Mouse (Mus musculus) hindbrain, embryonic 13.5 days (tissue): Measurements from ENCODE around the gene 4930404N11Rik. TPM values are rescaled to one million over a fixed set of nuclear protein-coding genes. Genes with fewer than 3 reads are reported as not detected.
A peak's percentile ranks its signal among the peaks of the same experiment; 100 is the strongest.

Experiments used
- ATAC-seq: fragments of 200-750 bp; cut with Nextera tagmentation; 2 replicates; pipeline ENCODE4 v1.8.0; 2017; ENCODE audit warnings: moderate TSS enrichment; ENCODE audit not compliant: low FRiP score
- H3K27ac ChIP-seq: fragments of 300-500 bp; sonication (generic); 2 replicates; pipeline ENCODE4 v1.5.1; 2015; ENCODE audit warnings: inconsistent platforms, mild to moderate bottlenecking, moderate library complexity
- H3K27me3 ChIP-seq: fragments of 300-500 bp; sonication (generic); 2 replicates; pipeline ENCODE4 v1.6.1; 2015; ENCODE audit warnings: mild to moderate bottlenecking, inconsistent platforms
- H3K36me3 ChIP-seq: fragments of 300-500 bp; sonication (generic); 2 replicates; pipeline ENCODE4 v1.6.1; 2015; ENCODE audit warnings: mild to moderate bottlenecking, inconsistent platforms
- H3K4me1 ChIP-seq: fragments of 300-500 bp; sonication (generic); replicated peaks from 2 replicates; pipeline ENCODE4 v1.6.1; 2015; ENCODE audit warnings: inconsistent platforms
- H3K4me2 ChIP-seq: fragments of 300-500 bp; sonication (generic); 2 replicates; pipeline ENCODE4 v1.6.1; 2015; ENCODE audit warnings: inconsistent platforms, mild to moderate bottlenecking, moderate library complexity
- H3K4me3 ChIP-seq: fragments of 300-500 bp; sonication (generic); 2 replicates; pipeline ENCODE4 v1.5.1; 2015; ENCODE audit warnings: mild to moderate bottlenecking, inconsistent platforms
- H3K9ac ChIP-seq: fragments of 300-500 bp; sonication (generic); 2 replicates; pipeline ENCODE4 v1.6.1; 2015; ENCODE audit warnings: mild to moderate bottlenecking, inconsistent platforms
- H3K9me3 ChIP-seq: fragments of 300-500 bp; sonication (generic); 2 replicates; pipeline ENCODE4 v1.6.1; 2016; ENCODE audit warnings: inconsistent platforms
- WGBS: fragments of 180-500 bp; shearing (Covaris S2); methylation state at CpG from one replicate; pipeline ENCODE4 v1.1.7; 2015; 5-methylcytosine and 5-hydroxymethylcytosine counted together
- polyA plus RNA-seq: library from polyadenylated mRNA; unstranded; fragments of >200 nt; fragmentation: Nextera tagmentation; extraction: Ambion mirVana; gene quantifications from 2 replicates; pipeline ENCODE4 v1.2.1, GENCODE M21; 2015

4930404N11Rik gene
- polyA plus RNA-seq, 1 experiment from 2014 or later: 1.1 TPM

DNA sequence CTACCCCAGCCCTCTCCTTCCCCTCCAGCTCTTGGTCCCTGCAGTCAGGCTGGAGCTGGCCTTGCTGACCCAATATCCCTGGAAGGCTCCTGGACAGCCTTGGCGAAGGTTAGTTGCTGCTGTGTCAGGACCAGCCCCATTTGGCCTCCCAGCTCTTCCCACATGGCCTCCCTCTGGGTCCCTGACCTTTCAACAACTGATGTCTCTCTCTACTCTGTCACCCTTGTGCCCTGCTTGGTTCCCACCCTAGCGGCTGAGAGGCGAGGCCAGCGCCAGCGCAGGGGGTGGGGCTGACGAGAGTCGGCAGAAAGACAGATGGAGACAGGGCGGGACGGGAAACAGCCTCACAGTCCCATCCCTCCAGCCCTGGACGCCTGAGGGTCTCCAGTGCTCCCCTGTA lies 37.2 kb downstream of the 4930404N11Rik start, which contains the start of gene Tbxa2r:
Tbxa2r (plus strand) TSS at position 346 of the 400 bp plus-strand sequence.
- Histone ChIP-seq H3K27ac (no peak within 1 kb of the TSS; the same call in 1 of the 2 replicates), H3K36me3 (peaks cover 50% of the 10 kb centered on the region), H3K4me2 (no peak within 1 kb of the TSS)

DNA sequence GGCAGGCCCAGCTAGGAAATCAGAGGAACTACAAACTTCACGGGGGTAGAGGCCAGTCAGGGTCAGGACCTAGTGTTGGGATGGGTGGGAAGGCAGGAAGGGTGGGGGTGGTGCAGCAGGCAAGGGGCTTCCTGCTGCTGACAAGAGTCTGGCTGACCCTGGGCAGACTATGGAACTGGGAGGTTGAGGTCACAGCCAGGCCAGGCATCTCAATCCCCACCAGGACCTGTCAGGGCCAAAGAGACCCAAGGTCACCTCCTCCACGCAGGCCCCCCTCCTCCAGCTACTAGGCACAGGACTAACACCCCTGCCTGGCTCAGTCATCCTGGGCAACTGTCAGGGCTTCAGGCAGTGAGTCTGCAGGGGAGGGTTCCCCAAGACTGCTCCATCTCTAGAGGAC lies 37.7 kb downstream of the 4930404N11Rik start:
- Histone ChIP-seq H3K27ac (no peak overlapping the region; the same call in 1 of the 2 replicates), H3K27me3 (peaks cover 22% of the 10 kb centered on the region), H3K9ac (peak overlapping the region; percentile 19; the same call in 1 of the 2 replicates), H3K4me3 (no peak overlapping the region), H3K4me2 (no peak overlapping the region), H3K4me1 (peaks cover 9% of the 10 kb centered on the region), H3K36me3 (peaks cover 54% of the 10 kb centered on the region), H3K9me3 (no peaks in the 10 kb centered on the region)
- WGBS: 41% methylated on average over 2 of the region's 2 CpGs
- no peak for ATAC-seq

More for the DNA sequence above, 37.2 kb downstream of the 4930404N11Rik start, which contains the start of gene Tbxa2r:
- H3K4me3 ChIP-seq: no peak within 1 kb of the TSS
- H3K9me3 ChIP-seq: no peaks in the 10 kb centered on the region
- peaks cover 27% of the 10 kb centered on the region for H3K27me3 ChIP-seq
- WGBS: 11% methylated on average over 10 of the region's 10 CpGs
- ATAC-seq: no peak
- peaks cover 9% of the 10 kb centered on the region; the same call in 1 of the 2 replicates for H3K4me1 ChIP-seq
- H3K9ac ChIP-seq: peak within 1 kb of the TSS; percentile 19; the same call in 1 of the 2 replicates

DNA sequence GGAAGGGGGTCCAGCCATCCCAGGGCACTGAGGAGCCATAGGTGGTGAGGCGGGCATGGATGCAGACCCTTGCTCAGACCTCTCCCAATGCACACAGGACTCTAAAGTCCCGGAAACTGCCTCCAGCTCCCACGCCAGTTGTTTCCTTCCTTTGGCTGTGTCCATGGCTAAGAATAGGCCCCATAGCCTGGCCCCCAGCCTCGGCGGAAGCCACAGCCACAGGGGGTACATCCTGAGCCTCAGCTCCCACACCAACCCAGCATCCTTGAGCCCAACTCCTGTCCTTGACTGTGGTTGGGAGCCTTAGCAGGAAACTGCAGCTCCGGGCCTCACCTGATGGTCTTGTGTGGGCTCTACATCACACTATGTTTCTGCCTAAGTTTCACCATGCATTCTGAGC lies 38.8 kb downstream of the 4930404N11Rik start:
- Histone ChIP-seq H3K9ac (no peak overlapping the region), H3K36me3 (peaks cover 61% of the 10 kb centered on the region), H3K27me3 (peaks cover 11% of the 10 kb centered on the region), H3K4me1 (peaks cover 14% of the 10 kb centered on the region), H3K27ac (peak overlapping the region; percentile 48; the same call in 1 of the 2 replicates), H3K4me3 (no peak overlapping the region), H3K9me3 (no peaks in the 10 kb centered on the region), H3K4me2 (no peak overlapping the region)
- 80% methylated on average over 6 of the region's 6 CpGs for WGBS
- ATAC-seq: no peak

DNA sequence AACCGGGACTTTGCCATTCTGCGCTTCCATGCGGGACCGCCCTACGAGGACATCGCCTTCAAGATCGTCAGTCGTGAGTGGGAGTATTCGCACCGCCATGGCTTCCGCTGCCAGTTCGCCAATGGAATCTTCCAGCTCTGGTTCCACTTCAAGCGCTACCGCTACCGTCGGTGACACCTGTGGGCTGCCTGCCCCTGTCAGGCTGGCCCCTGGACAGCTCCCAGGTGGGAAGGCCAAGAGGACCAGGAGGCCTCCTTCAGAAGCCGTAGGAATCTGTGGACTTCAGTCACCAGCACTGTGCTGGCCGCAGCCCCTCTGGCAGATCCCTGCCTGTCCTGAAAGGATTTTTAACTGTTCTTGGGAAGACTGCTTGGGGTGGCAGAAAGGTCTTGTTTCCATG lies 39.8 kb downstream of the 4930404N11Rik start:
- Histone ChIP-seq H3K4me3 (no peak overlapping the region), H3K9ac (no peak overlapping the region), H3K36me3 (peaks cover 61% of the 10 kb centered on the region), H3K4me2 (no peak overlapping the region), H3K9me3 (no peaks in the 10 kb centered on the region), H3K27ac (no peak overlapping the region), H3K27me3 (peaks cover 6% of the 10 kb centered on the region), H3K4me1 (peaks cover 19% of the 10 kb centered on the region)
- WGBS: 95% methylated on average over 18 of the region's 18 CpGs
- no peak for ATAC-seq

DNA sequence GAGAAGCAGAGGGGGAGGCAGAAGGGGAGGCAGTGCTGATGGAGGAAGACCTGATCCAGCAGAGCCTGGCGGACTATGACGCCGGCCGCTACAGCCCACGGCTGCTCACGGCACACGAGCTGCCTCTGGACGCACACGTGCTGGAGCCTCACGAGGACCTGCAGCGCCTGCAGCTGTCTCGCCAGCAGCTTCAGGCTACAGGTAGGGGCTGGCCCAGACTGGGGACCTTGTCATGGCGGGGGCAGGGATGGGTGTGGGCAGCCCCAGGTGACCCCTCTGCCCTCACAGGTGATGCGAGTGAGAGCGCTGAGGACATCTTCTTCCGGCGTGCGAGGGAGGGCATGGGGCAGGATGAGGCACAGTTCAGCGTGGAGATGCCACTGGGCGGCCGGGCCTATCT lies 40.4 kb downstream of the 4930404N11Rik start:
- H3K36me3 ChIP-seq: peaks cover 61% of the 10 kb centered on the region
- no peak overlapping the region for H3K4me2 ChIP-seq
- H3K9ac ChIP-seq: no peak overlapping the region
- H3K9me3 ChIP-seq: no peaks in the 10 kb centered on the region
- 94% methylated on average over 21 of the region's 21 CpGs for WGBS
- ATAC-seq: no peak
- H3K27ac ChIP-seq: no peak overlapping the region
- 0 out of 2 replicates have a peak, but pooled peaks cover under 1% of the 10 kb centered on the region for H3K27me3 ChIP-seq
- peaks cover 19% of the 10 kb centered on the region for H3K4me1 ChIP-seq
- no peak overlapping the region for H3K4me3 ChIP-seq

DNA sequence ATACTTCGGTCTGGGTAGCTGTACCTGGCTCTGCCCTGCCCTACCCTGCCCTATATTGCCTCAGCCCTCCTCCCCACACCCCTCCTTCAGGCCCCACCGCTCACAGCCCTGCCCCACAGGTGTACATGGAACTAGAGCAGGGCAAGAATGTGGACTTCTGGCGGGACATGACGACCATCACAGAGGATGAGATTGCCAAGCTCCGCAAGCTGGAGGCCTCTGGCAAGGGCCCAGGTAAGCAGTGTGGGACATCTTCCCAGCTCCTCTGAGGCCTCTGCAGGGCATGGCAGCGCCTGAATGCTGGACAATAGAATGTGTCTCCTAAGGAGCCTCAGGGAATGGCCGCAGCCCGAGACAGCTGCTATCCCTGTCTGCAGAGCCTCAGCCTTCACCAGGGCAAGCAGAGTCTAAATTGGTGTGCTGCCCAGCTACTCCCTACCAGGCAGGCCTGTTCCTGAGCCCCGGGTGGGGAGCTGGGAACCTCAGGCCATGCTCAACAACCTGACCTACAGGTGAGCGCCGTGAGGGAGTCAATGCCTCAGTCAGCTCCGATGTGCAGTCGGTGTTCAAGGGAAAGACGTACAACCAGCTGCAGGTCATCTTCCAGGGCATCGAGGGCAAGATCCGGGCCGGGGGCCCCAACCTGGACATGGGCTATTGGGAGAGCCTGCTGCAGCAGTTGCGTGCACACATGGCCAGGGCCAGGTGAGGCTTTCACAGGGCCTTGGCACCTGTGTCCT lies 41.7 kb downstream of the 4930404N11Rik start:
- no peak overlapping the region for H3K9ac ChIP-seq
- WGBS: 95% methylated on average over 18 of the region's 18 CpGs
- no peak for ATAC-seq
- H3K27me3 ChIP-seq: no peaks in the 10 kb centered on the region
- H3K4me2 ChIP-seq: no peak overlapping the region
- H3K9me3 ChIP-seq: no peaks in the 10 kb centered on the region
- peaks cover 62% of the 10 kb centered on the region for H3K36me3 ChIP-seq
- no peak overlapping the region for H3K27ac ChIP-seq
- H3K4me1 ChIP-seq: peaks cover 30% of the 10 kb centered on the region
- H3K4me3 ChIP-seq: no peak overlapping the region

DNA sequence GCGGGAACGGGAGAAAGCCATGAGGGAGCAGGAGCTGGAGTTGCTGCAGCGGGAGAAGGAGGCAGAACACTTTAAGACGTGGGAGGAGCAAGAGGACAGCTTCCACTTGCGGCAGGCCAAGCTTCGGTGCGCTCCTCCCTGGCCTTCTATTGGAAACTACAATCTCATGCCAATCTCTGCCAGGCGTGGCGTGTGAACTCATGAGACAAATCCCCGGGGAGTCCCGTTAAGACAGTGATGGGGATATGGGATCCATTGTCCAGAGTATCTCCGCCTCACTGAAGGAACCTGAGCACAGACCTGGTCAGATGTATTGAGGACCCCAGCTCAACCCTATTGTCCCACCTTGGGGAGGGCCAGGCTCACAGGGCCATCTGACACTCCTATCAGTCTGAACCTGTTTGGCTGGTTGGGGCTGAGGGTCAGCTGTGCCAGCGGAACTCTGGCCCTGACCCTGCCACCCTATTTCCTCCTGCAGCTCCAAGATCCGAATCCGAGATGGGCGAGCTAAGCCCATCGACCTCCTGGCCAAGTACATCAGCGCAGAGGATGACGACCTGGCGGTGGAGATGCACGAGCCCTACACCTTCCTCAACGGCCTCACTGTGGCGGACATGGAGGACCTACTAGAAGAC lies 42.4 kb downstream of the 4930404N11Rik start:
- no peak overlapping the region for H3K27ac ChIP-seq
- H3K4me2 ChIP-seq: no peak overlapping the region
- H3K4me1 ChIP-seq: peaks cover 34% of the 10 kb centered on the region
- H3K36me3 ChIP-seq: peaks cover 68% of the 10 kb centered on the region
- 96% methylated on average over 23 of the region's 23 CpGs for WGBS
- no peak overlapping the region for H3K9ac ChIP-seq
- no peak overlapping the region for H3K4me3 ChIP-seq
- H3K9me3 ChIP-seq: no peaks in the 10 kb centered on the region
- ATAC-seq: no peak
- no peaks in the 10 kb centered on the region for H3K27me3 ChIP-seq

DNA sequence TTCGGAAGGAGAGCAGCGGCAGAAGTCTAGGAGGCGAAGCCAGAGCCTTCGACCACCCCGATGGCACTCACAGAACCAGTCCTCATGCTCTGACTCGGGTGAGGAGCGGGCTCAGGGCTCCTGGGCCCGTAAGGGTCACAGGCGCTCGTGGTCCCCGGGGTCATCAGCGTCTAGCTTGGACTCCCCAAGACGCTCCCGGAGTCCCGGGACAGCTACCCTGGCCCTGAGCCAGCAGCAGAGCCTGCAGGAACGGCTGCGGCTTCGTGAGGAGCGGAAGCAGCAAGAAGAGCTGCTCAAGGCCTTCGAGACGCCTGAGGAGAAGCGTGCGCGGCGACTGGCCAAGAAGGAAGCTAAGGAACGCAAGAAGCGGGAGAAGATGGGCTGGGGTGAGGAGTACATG lies 43.2 kb downstream of the 4930404N11Rik start:
- Histone ChIP-seq H3K9me3 (no peaks in the 10 kb centered on the region), H3K27me3 (no peaks in the 10 kb centered on the region), H3K27ac (no peak overlapping the region), H3K4me1 (peaks cover 32% of the 10 kb centered on the region), H3K9ac (peak overlapping the region; percentile 90), H3K4me3 (peak overlapping the region; percentile 74), H3K36me3 (peaks cover 68% of the 10 kb centered on the region), H3K4me2 (peak overlapping the region; percentile 84)
- 94% methylated on average over 27 of the region's 27 CpGs for WGBS
- no peak for ATAC-seq

DNA sequence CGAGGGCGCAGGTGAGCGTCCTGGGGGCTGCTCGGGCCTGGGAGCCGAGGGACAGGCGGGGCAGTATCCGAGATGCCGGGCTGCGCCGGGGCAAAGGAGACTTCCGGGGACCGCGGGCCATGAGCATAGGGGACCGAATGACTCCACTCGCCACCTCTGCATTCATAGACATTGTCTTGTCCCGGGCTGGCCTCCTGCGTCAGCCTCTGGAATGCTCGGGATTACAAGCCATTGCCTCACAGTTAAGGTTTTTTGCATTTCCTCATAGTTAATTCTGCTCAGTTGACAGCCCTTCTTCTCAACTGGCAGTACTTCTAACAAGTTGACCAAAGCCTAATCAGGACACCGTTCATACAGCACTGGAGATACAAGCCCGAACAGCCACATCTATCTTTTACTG lies 44.2 kb downstream of the 4930404N11Rik start:
- Histone ChIP-seq H3K4me2 (peak overlapping the region; percentile 84), H3K9me3 (no peaks in the 10 kb centered on the region), H3K36me3 (peaks cover 66% of the 10 kb centered on the region), H3K27me3 (no peaks in the 10 kb centered on the region), H3K4me1 (peaks cover 42% of the 10 kb centered on the region), H3K27ac (peak overlapping the region; percentile 90), H3K9ac (peak overlapping the region; percentile 90), H3K4me3 (peak overlapping the region; percentile 74)
- WGBS: 3% methylated on average over 20 of the region's 20 CpGs
- ATAC-seq: peak; percentile 0; the same call in 1 of the 2 replicates

DNA sequence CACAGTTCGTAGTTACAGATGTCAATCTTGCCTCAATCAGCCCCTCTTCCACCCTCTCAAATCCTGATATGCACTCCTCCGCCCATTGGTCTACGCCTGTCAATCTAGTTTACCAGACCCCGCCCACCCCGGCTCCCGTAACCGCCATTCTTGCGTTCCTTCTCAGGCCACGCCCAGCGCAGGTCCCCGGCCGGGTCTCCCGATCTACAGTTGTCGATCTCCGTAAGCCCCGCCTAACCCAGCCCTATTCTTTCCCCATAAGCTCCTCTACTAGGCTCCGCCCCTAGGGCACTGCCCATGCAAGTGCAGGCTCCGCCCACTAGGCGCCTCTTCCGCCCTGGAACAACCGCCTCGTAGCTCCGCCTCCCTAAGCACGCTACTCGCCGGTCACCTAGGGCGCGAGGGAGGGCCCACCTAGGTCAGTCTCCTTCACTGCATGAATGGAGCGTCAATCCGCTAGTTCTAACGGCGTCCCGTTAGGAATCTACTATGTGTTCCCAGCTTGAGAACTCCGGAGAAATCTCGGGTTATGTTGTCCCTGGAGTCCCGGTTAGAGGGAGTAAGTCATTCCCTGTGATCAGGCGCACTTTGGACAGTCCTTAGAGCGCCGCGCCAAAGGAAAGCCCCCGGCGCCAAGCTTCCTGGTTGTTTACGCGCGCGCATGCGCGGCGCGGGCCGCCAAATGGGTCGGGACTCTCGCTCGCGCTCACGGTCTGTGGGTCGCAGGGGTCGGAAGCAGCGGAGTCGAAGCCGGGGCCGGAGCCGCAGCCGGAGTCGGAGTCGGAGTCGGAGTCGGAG lies 44.9 kb downstream of the 4930404N11Rik start, which contains the start of gene Cactin:
Cactin (plus strand) TSS at position 554 of the 798 bp plus-strand sequence.
- peaks cover 66% of the 10 kb centered on the region for H3K36me3 ChIP-seq
- no peaks in the 10 kb centered on the region for H3K27me3 ChIP-seq
- peaks cover 45% of the 10 kb centered on the region for H3K4me1 ChIP-seq
- ATAC-seq: peak; percentile 93
- H3K9me3 ChIP-seq: no peaks in the 10 kb centered on the region
- WGBS: under 1% methylated on average over 68 of the region's 68 CpGs
- H3K4me2 ChIP-seq: peak within 1 kb of the TSS; percentile 84
- peak within 1 kb of the TSS; percentile 74 for H3K4me3 ChIP-seq
- peak within 1 kb of the TSS; percentile 90 for H3K9ac ChIP-seq
- H3K27ac ChIP-seq: peak within 1 kb of the TSS; percentile 90

DNA sequence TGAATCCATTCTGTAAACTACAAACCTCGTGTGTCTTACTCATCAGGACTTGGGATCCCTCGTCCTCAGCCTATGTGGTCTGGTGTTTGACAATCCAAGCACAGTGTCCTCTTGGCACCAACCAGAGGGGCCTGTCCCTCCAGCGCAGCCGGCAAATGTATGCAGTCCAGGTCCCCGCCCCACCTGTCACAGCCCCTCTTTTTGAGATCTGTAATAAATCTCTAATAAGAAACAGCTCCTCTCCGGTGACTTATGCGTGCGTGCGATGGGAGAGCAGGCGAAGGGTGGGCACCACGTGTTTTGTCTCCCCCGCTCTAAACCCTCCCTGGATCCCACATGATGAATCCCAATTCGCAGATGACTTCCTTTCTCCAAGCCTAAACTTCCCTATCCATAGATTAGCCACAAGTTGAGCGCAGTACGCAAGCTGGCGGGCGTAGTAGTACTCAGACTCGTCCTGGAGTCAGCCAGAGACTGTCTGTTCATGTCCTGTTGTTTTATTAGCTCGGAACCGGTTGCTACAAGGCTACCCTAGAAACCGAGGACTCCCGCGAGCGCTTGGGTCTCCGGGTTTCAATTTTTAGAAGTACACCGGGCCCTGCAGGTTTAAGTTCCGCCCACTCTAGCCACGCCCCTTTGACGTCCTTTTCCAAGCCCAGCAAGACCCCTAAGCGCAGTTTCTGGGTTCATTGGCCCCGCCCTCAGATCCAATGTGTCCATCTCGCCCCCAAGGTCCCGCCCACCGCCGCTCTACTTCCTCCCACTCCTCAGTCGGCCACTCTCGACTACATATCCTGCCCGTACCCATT lies 45.7 kb downstream of the 4930404N11Rik start:
- Histone ChIP-seq H3K27me3 (no peaks in the 10 kb centered on the region), H3K9me3 (no peaks in the 10 kb centered on the region), H3K4me1 (peaks cover 45% of the 10 kb centered on the region), H3K36me3 (peaks cover 66% of the 10 kb centered on the region), H3K9ac (peak overlapping the region; percentile 67), H3K4me2 (peak overlapping the region; percentile 84), H3K4me3 (peak overlapping the region; percentile 74), H3K27ac (peak overlapping the region; percentile 90)
- peak; percentile 0 for ATAC-seq
- 2% methylated on average over 38 of the region's 38 CpGs for WGBS
